Mouse (Mus musculus) embryonic facial prominence, embryonic 14.5 days (tissue): ENCODE measurements around the gene Mlec. TPM values are rescaled to one million over a fixed set of nuclear protein-coding genes. Genes with fewer than 3 reads are reported as not detected.
A peak's percentile ranks its signal among the peaks of the same experiment; 100 is the strongest.

Source experiments
- ATAC-seq: fragments of 200-750 bp; cut with Nextera tagmentation; 2 replicates; pipeline ENCODE4 v1.8.0; 2017; ENCODE audit warnings: low read depth, moderate number of reproducible peaks, moderate TSS enrichment
- DNase-seq: peaks from one replicate; pipeline ENCODE4 v3.0.0-alpha.2; 2015; ENCODE audit warnings: low spot score
- H3K27ac ChIP-seq: fragments of 300-500 bp; sonication (generic); replicated peaks from 2 replicates; pipeline ENCODE4 v1.5.1; 2014; ENCODE audit warnings: low read depth, mild to moderate bottlenecking, low read length, moderate library complexity
- H3K27me3 ChIP-seq: fragments of 300-500 bp; sonication (generic); replicated peaks from 2 replicates; pipeline ENCODE4 v1.6.1; 2014; ENCODE audit warnings: low read length; ENCODE audit not compliant: control insufficient read depth, insufficient read depth
- H3K36me3 ChIP-seq: fragments of 300-500 bp; sonication (generic); 2 replicates; pipeline ENCODE4 v1.6.1; 2014; ENCODE audit warnings: low read length, mixed read lengths; ENCODE audit not compliant: control insufficient read depth, insufficient read depth
- H3K4me1 ChIP-seq: fragments of 300-500 bp; sonication (generic); 2 replicates; pipeline ENCODE4 v1.6.1; 2014; ENCODE audit warnings: antibody characterized with exemption, low read length; ENCODE audit not compliant: control insufficient read depth, insufficient read depth
- H3K4me2 ChIP-seq: fragments of 300-500 bp; sonication (generic); 2 replicates; pipeline ENCODE4 v1.6.1; 2014; ENCODE audit warnings: low read depth, mild to moderate bottlenecking, low read length, moderate library complexity, mixed read lengths
- H3K4me3 ChIP-seq: fragments of 300-500 bp; sonication (generic); 2 replicates; pipeline ENCODE4 v1.5.1; 2014; ENCODE audit warnings: low read depth, mild to moderate bottlenecking, low read length
- H3K9ac ChIP-seq: fragments of 300-500 bp; sonication (generic); 2 replicates; pipeline ENCODE4 v1.6.1; 2014; ENCODE audit warnings: low read depth, mild to moderate bottlenecking, low read length, moderate library complexity, mixed read lengths
- H3K9me3 ChIP-seq: fragments of 300-500 bp; sonication (generic); 2 replicates; pipeline ENCODE4 v1.6.1; 2016; ENCODE audit warnings: low read length; ENCODE audit not compliant: control insufficient read depth
- WGBS: fragments of 180-500 bp; shearing (Covaris S2); extraction: QIAGEN DNeasy Blood & Tissue Kit; methylation state at CpG from one replicate; pipeline ENCODE4 v1.1.7; 2014; 5-methylcytosine and 5-hydroxymethylcytosine counted together
- polyA plus RNA-seq: library from polyadenylated mRNA; unstranded; fragments of >200 nt; fragmentation: Nextera tagmentation; extraction: Ambion mirVana; gene quantifications from 2 replicates; pipeline ENCODE4 v1.2.1, GENCODE M21; 2014

Mlec gene
- polyA plus RNA-seq, 1 experiment from 2014 or later: 69.8 TPM

GRCm38 (mm10) chr5:115183482-115183881, 25.5 kb upstream of the Mlec start:
- H3K27me3 ChIP-seq: peaks cover 10% of the 10 kb centered on the region; the same call in 1 of the 2 replicates
- no peak for ATAC-seq
- peaks cover 12% of the 10 kb centered on the region for H3K4me1 ChIP-seq
- H3K4me3 ChIP-seq: no peak overlapping the region
- H3K27ac ChIP-seq: no peak overlapping the region
- DNase-seq: no peak
- H3K9ac ChIP-seq: no peak overlapping the region
- H3K4me2 ChIP-seq: no peak overlapping the region
- H3K9me3 ChIP-seq: no peaks in the 10 kb centered on the region
- 66% methylated on average over 10 of the region's 10 CpGs for WGBS
- no peaks in the 10 kb centered on the region for H3K36me3 ChIP-seq

GRCm38 (mm10) chr5:115182925-115183324, 24.9 kb upstream of the Mlec start:
- Histone ChIP-seq H3K4me2 (no peak overlapping the region), H3K27me3 (peaks cover 10% of the 10 kb centered on the region; the same call in 1 of the 2 replicates), H3K4me3 (no peak overlapping the region), H3K27ac (no peak overlapping the region), H3K4me1 (peaks cover 12% of the 10 kb centered on the region), H3K36me3 (no peaks in the 10 kb centered on the region), H3K9ac (no peak overlapping the region), H3K9me3 (no peaks in the 10 kb centered on the region)
- 75% methylated on average over 8 of the region's 8 CpGs for WGBS
- ATAC-seq: no peak
- no peak for DNase-seq

GRCm38 (mm10) chr5:115181248-115181940, 23.4 kb upstream of the Mlec start:
- Histone ChIP-seq H3K4me1 (no peaks in the 10 kb centered on the region; the same call in 1 of the 2 replicates), H3K4me3 (no peak overlapping the region), H3K27ac (no peak overlapping the region), H3K9me3 (no peaks in the 10 kb centered on the region), H3K9ac (no peak overlapping the region), H3K27me3 (peaks cover under 1% of the 10 kb centered on the region; the same call in 1 of the 2 replicates), H3K36me3 (no peaks in the 10 kb centered on the region), H3K4me2 (no peak overlapping the region)
- DNase-seq (peak; percentile 66), ATAC-seq (peak; percentile 19; the same call in 1 of the 2 replicates)
- 72% methylated on average over 9 of the region's 13 CpGs for WGBS

- H3K27me3 ChIP-seq: no peaks in the 10 kb centered on the region
- H3K9me3 ChIP-seq: no peaks in the 10 kb centered on the region
- ATAC-seq (no peak), DNase-seq (no peak)
- H3K9ac ChIP-seq: no peak overlapping the region
- H3K4me1 ChIP-seq: no peaks in the 10 kb centered on the region
- H3K4me2 ChIP-seq: no peak overlapping the region
- no peak overlapping the region for H3K27ac ChIP-seq
- no peaks in the 10 kb centered on the region for H3K36me3 ChIP-seq
- no peak overlapping the region for H3K4me3 ChIP-seq
- WGBS: 88% methylated on average over 11 of the region's 11 CpGs
These were observed 21.6 kb upstream of the Mlec start for GRCm38 (mm10) chr5:115179596-115179995.

GRCm38 (mm10) chr5:115177866-115178265, 19.9 kb upstream of the Mlec start:
- DNase-seq: no peak
- 71% methylated on average over 6 of the region's 6 CpGs for whole genome bisulfite sequencing
- Histone ChIP-seq H3K9me3 (no peaks in the 10 kb centered on the region), H3K36me3 (no peaks in the 10 kb centered on the region), H3K4me1 (no peaks in the 10 kb centered on the region), H3K27ac (no peak overlapping the region), H3K4me2 (no peak overlapping the region), H3K9ac (no peak overlapping the region), H3K4me3 (no peak overlapping the region), H3K27me3 (no peaks in the 10 kb centered on the region)
- no peak for ATAC-seq

- DNase-seq: no peak
- ATAC-seq: no peak
- H3K4me2 ChIP-seq: no peak overlapping the region
- H3K4me1 ChIP-seq: no peaks in the 10 kb centered on the region
- no peak overlapping the region for H3K27ac ChIP-seq
- no peak overlapping the region for H3K4me3 ChIP-seq
- WGBS: 92% methylated on average over 1 of the region's 1 CpGs
- H3K36me3 ChIP-seq: no peaks in the 10 kb centered on the region
- no peaks in the 10 kb centered on the region for H3K27me3 ChIP-seq
- no peaks in the 10 kb centered on the region for H3K9me3 ChIP-seq
- no peak overlapping the region for H3K9ac ChIP-seq
These were observed 16.6 kb upstream of the Mlec start for GRCm38 (mm10) chr5:115174554-115174953.

- H3K27ac ChIP-seq: no peak overlapping the region
- no peaks in the 10 kb centered on the region for H3K36me3 ChIP-seq
- H3K9me3 ChIP-seq: no peaks in the 10 kb centered on the region
- WGBS: 75% methylated on average over 8 of the region's 8 CpGs
- ATAC-seq (no peak), DNase-seq (no peak)
- H3K4me1 ChIP-seq: peaks cover 4% of the 10 kb centered on the region; the same call in 1 of the 2 replicates
- H3K4me2 ChIP-seq: no peak overlapping the region
- H3K4me3 ChIP-seq: no peak overlapping the region
- no peak overlapping the region for H3K9ac ChIP-seq
- no peaks in the 10 kb centered on the region for H3K27me3 ChIP-seq
These were observed 12.2 kb upstream of the Mlec start for GRCm38 (mm10) chr5:115170150-115170549.

- no peak overlapping the region for H3K27ac ChIP-seq
- no peaks in the 10 kb centered on the region for H3K9me3 ChIP-seq
- ATAC-seq: peak; percentile 42; the same call in 1 of the 2 replicates
- H3K36me3 ChIP-seq: no peaks in the 10 kb centered on the region
- DNase-seq: no peak
- no peak overlapping the region for H3K4me3 ChIP-seq
- no peaks in the 10 kb centered on the region for H3K27me3 ChIP-seq
- peak overlapping the region; percentile 15; the same call in 1 of the 2 replicates for H3K4me2 ChIP-seq
- peak overlapping the region; percentile 30; the same call in 1 of the 2 replicates for H3K9ac ChIP-seq
- H3K4me1 ChIP-seq: peaks cover 4% of the 10 kb centered on the region; the same call in 1 of the 2 replicates
- WGBS: 32% methylated on average over 22 of the region's 27 CpGs
These were observed 10.8 kb upstream of the Mlec start for GRCm38 (mm10) chr5:115168641-115169415.
